Mouse (Mus musculus): ENCODE results near the gene Tiam1.

Gene Tiam1

GRCm38 (mm10) chr16:90143416-90143759 lies 181 bp downstream of the Tiam1 start:
- DNase-seq (ENCODE audit: low read depth, low spot score) = no peak

GRCm38 (mm10) chr16:90142574-90143415 lies 774 bp downstream of the Tiam1 start:
- DNase-seq (ENCODE audit: low read depth, low spot score) = peak; percentile 34

- no peak for DNase-seq (ENCODE audit: low read depth, low spot score)
Observed at GRCm38 (mm10) chr16:90142247-90142573, 1.4 kb downstream of the Tiam1 start.

- no peak for DNase-seq (ENCODE audit: low read depth, low spot score)
Observed at GRCm38 (mm10) chr16:90141556-90141955, 2.0 kb downstream of the Tiam1 start.

GRCm38 (mm10) chr16:90140571-90140970 lies 3.0 kb downstream of the Tiam1 start:
- no peak for DNase-seq (ENCODE audit: low read depth, low spot score)

DNA sequence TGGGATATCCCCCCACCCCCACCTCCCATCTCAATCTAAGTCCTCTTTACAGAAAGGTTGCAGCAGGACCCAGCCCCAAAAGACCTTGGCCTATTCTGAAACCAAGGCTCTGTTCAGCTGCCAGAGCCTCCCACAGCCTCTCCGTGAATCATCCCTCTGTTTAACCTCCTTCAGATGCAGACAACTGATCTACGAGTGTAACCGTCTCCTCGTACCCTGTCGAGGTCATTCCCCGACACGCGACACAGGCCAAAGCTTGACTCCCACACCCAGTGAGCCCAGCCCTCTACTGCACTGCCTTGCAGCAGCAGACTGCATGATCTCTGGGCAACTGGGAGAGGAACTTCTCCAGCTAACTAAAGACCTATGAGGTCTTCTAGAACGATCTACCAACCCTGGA lies 3.9 kb downstream of the Tiam1 start:
- no peak for DNase-seq (ENCODE audit: low read depth, low spot score)

- no peak for DNase-seq (ENCODE audit: low read depth, low spot score)
Observed at GRCm38 (mm10) chr16:90138151-90138550, 5.4 kb downstream of the Tiam1 start.

- no peak for DNase-seq (ENCODE audit: low read depth, low spot score)
Observed at GRCm38 (mm10) chr16:90137175-90137574, 6.4 kb downstream of the Tiam1 start.

- no peak for DNase-seq (ENCODE audit: low read depth, low spot score)
Observed at GRCm38 (mm10) chr16:90135580-90135979, 8.0 kb downstream of the Tiam1 start.

DNA sequence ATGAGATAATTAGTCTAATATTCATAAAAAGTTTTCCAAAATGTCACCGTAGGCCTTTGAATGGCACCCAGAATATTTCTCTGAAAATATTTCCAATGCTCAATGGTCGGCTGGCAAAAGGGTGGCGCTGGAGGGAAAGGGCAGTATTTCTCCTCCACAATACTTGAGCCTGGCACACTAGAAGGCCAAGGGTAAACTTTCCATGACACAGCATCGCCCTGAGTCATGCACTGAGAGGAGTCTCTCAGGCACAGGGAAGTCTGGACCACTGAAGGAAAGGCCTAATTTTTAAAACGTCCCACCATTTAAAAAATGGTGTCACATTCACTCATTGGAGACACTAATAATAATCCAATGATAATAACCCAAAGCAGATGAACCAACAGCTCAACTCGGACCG lies 9.2 kb downstream of the Tiam1 start:
- DNase-seq (ENCODE audit: low read depth, low spot score) = no peak

DNA sequence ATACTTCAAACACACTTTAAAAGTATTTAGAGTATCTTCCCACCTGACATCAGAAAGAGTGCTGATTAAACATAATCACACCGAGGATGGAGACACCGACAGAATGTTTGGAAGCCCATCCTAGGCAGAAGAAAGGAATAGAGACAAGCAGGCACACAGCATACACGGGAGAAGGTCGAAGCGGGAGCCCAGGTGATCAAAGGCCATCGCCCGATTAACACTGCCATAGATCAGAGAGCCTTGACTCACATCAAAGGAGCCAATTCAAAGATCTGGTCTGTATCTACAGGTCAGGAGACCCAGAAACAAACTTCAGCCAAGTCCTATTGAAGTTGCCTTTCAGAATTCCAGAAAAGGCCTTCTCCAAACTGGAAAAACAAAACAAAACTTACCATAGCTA lies 10.8 kb downstream of the Tiam1 start:
- DNase-seq (ENCODE audit: low read depth, low spot score) = no peak

DNA sequence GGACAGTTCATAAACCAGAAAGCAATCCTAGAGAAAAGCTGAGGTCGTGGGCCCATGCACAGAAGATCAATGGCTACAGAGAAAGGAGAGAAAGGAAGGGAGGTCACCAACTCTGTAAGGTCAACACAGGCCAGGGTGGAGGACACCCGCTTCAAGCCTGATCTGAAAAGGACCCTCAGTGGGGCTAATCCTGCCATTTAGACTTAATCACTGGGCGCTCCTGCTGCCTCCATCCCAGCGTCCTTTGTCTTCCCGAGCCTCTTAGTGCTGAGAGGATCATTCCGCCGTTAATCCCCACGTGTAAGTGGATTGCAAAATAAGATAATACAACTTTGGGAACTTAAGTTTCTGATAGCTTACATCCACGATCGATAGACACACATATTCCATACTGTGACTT lies 11.2 kb downstream of the Tiam1 start:
- DNase-seq (ENCODE audit: low read depth, low spot score) = no peak

DNA sequence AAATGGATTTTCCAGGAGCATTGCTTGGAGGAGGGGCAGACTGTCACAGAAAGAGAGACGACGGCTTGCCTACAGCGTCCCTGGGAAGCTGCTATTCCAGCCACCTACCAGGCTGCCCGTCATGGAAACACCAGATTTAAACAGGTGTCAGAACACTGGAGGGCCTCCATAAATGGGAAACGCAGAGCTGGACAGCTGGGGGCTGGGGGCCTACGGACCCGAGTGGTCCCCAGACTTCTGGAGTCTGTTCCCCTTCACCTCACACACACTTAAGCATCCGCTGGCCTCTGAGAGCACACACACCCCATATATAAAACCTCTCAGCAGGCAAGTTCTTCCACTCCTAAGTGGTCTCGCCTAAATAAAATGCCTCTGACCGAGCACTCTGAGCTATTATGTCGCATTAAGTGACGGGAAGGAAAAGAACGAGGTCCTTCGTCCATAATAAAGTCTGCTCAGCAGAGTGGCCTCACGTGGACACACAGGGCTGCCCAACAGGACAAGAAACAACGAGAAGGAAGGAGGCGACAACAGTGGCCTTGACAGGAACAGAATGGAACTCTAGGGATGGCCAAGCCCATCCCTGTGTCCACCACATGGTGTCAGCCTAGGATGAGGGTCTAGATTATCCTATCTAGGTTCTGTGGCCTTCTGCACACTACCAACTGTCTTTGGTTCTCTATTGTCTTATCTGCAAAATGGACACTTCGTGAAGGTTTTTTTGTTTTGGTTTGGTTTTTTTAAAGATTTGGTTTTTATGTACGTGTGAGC lies 14.6 kb downstream of the Tiam1 start:
- DNase-seq (ENCODE audit: low read depth, low spot score) = no peak

DNA sequence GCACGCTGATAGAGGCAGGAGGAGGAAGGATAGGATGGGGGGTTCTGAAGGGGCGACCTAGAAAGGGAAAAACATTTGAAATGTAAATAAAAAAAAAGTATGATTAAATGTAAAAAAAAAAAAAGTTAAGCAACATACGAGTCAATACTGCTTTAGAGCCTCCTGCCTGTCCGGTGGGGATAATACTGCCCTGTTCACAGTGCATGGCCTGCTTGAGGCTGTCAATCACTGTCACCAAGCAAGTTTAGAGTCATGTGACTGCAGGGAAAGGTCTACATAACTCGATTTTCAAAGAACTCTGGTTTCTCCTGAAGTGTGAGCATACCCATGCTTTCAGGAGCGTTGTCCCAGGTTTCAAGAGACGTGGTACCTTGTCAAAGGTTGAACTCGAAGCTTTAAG lies 15.2 kb downstream of the Tiam1 start:
- no peak for DNase-seq (ENCODE audit: low read depth, low spot score)

- no peak for DNase-seq (ENCODE audit: low read depth, low spot score)
Observed at GRCm38 (mm10) chr16:90125318-90126314, 18.0 kb downstream of the Tiam1 start.

DNA sequence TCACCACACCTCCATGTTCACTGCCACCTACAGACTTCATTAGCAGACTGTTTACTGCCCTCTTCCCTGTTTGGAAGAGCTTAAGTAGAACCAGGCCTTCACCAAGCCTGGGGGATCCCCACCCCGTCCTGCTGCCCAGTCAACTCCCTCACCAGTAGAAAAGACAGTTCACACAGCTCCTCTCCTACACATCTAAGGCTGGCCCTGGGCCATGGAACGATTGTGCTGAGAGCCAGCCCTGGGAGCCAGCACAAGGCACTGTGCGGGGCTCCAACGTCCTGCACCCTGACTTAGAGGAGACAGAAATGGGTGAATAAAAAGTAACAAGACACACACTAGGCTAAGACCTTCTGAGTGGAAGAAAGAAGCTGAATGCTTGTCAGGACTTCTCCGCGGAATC lies 20.5 kb downstream of the Tiam1 start:
- no peak for DNase-seq (ENCODE audit: low read depth, low spot score)

DNA sequence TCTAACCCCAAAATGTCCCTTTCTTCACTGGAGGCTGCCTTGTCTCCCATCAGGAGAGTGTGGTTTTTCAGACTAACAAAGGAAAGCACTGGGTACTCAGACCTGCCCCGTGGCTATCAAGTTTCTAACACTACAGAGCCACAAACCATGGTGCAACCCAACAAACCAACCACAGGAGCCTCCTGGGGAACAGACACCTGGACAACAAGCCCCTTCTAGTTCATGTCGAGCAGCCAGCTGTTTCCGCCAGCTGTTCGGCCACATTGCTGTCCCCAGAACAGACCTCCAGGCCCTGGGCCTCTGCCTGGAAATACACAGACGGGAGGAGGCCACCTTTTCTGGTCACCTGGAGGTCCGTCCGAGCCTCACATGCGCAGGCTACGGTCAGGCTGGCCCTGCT lies 21.1 kb downstream of the Tiam1 start:
- DNase-seq (ENCODE audit: low read depth, low spot score) = no peak

DNA sequence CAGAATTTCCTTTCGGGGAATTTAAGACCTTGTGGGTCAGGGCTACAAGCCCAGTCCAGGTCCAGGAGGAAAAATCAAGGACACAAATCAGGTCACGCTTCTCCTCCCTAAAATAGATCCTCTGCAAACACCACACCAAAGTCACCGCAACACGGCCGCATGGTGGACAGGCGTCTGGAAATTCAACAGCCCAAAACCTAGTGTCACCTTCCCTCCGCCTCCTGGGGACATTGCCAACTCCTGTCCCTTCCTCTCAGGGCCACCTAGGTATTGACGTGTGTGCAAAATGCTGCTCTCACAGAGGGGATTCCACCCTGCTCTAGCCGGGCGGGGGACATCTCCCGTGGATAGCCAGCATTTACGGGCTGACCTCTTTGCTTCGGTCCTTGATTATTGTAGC lies 21.8 kb downstream of the Tiam1 start:
- no peak for DNase-seq (ENCODE audit: low read depth, low spot score)

GRCm38 (mm10) chr16:90119969-90120368 lies 23.6 kb downstream of the Tiam1 start:
- no peak for DNase-seq (ENCODE audit: low read depth, low spot score)

DNA sequence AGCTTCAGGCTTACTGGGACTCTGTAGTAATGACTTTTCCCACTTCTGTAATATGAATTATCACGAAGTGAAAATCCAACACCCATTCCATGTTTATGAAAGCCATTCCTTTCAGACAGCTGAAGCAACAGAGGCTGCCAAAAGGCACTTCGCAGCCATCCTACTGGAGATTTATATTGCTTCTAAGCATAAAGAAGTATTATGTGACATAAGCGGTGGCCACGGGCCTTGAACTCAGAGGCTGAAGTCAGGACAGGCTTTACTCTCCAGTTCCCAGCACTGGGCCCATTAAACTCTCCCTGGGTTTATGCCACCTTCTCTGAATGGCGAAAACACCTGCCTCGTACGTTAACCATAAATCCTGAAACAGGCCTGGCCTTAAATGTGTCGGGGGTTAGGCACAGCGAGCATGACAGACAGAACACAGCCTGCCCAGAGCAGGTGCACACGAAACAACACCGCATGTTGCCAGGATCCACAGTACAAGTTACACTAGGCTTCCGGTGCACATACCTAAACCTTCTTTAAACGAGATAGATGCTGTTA lies 26.9 kb downstream of the Tiam1 start:
- DNase-seq (ENCODE audit: low read depth, low spot score) = no peak

DNA sequence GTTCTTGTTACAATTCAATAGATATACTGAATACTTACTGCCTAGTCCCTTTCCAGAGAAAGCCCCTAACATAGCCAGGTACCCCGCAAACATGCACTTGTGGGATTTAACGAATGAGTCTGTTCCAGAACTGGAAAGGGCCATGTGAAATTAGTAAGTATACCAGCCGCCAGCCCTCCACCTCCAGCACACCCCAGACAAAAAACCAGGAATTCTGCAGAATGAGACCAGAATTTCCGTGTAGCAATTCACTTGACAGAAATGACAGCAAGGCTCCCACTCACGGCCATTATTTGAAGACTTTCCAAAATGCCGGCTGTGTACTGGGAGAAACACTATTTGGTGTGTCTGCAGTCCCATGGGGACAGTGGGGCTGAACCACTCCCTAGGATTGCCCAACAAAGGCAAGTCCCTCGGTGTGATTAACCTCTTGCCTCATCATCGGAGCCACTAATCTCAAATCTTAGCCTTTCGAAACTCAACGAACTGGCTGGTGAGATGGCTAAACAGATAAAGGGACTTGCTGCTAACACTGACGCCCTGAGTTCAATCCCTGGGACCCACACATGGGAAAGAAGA lies 30.9 kb downstream of the Tiam1 start:
- DNase-seq (ENCODE audit: low read depth, low spot score) = no peak
